Mouse (Mus musculus) hindbrain, embryonic 14.5 days (tissue): ENCODE results near the gene Rin2. TPM values are rescaled to one million over a fixed set of nuclear protein-coding genes. Genes with fewer than 3 reads are reported as not detected.

ENCODE experiments used
- ATAC-seq: fragments of 200-750 bp; cut with Nextera tagmentation; 2 replicates; pipeline ENCODE4 v1.8.0; 2017; ENCODE audit warnings: moderate number of reproducible peaks, mild to moderate bottlenecking, moderate TSS enrichment, moderate library complexity; ENCODE audit not compliant: low FRiP score
- DNase-seq: peaks from one replicate; pipeline ENCODE4 v3.0.0-alpha.2; 2015; ENCODE audit warnings: low spot score
- H3K27ac ChIP-seq: fragments of 300-500 bp; sonication (generic); 2 replicates; pipeline ENCODE4 v1.5.1; 2014; ENCODE audit warnings: mild to moderate bottlenecking, moderate library complexity
- H3K27me3 ChIP-seq: fragments of 300-500 bp; sonication (generic); 2 replicates; pipeline ENCODE4 v1.6.1; 2014; ENCODE audit warnings: mild to moderate bottlenecking, low read length, mixed read lengths; ENCODE audit not compliant: control insufficient read depth, insufficient read depth
- H3K36me3 ChIP-seq: fragments of 300-500 bp; sonication (generic); replicated peaks from 2 replicates; pipeline ENCODE4 v1.6.1; 2014; ENCODE audit not compliant: control insufficient read depth, insufficient read depth
- H3K4me1 ChIP-seq: fragments of 300-500 bp; sonication (generic); replicated peaks from 2 replicates; pipeline ENCODE4 v1.6.1; 2014; ENCODE audit warnings: antibody characterized with exemption, low read length, mixed read lengths; ENCODE audit not compliant: control insufficient read depth, insufficient read depth
- H3K4me2 ChIP-seq: fragments of 300-500 bp; sonication (generic); replicated peaks from 2 replicates; pipeline ENCODE4 v1.6.1; 2014; ENCODE audit warnings: mild to moderate bottlenecking, moderate library complexity
- H3K4me3 ChIP-seq: fragments of 300-500 bp; sonication (generic); replicated peaks from 2 replicates; pipeline ENCODE4 v1.5.1; 2014; ENCODE audit warnings: mild to moderate bottlenecking, low read length
- H3K9ac ChIP-seq: fragments of 300-500 bp; sonication (generic); 2 replicates; pipeline ENCODE4 v1.6.1; 2014
- H3K9me3 ChIP-seq: fragments of 300-500 bp; sonication (generic); 2 replicates; pipeline ENCODE4 v1.6.1; 2016; ENCODE audit warnings: low read length; ENCODE audit not compliant: control insufficient read depth
- WGBS: fragments of 180-500 bp; shearing (Covaris S2); extraction: QIAGEN DNeasy Blood & Tissue Kit; methylation state at CpG from one replicate; pipeline ENCODE4 v1.1.7; 2014; 5-methylcytosine and 5-hydroxymethylcytosine counted together
- polyA plus RNA-seq: library from polyadenylated mRNA; unstranded; fragments of >200 nt; fragmentation: Nextera tagmentation; extraction: Ambion mirVana; gene quantifications from 2 replicates; pipeline ENCODE4 v1.2.1, GENCODE M21; 2014

Rin2 gene
- polyA plus RNA-seq, 1 experiment from 2014 or later: 17.1 TPM

DNA sequence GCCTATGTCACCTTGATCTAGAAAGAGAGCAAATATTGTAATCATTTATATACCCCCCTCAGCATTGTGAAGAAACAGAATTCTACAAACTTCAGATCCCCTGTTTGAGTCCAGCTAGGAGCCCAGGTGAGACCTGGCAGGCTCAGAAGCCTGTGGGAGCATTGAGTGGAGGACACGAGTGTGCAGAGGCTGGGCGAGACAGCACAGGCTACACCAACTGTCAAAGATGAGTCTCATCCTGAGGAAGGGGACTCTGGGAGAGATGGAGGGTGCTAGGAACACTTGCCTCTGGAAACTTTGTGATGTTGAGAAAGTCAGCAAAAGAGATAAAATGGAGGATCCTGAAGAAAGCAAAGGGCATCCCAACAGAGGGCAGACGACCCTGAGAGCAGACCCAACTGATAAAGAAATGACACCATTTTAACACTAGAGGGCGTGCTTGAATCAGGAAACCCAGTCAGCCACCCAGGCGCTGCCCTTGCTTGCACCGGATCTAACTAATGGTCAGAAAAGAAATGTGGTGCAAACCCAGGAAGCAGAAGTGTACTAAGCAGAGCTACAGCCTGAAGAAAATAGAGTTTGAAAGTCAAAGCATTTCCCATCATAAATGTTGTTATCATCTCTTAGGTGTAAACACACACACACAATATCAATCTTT lies 24.5 kb downstream of the Rin2 start:
- 30% methylated on average over 6 of the region's 6 CpGs for WGBS
- Histone ChIP-seq H3K4me1 (no peaks in the 10 kb centered on the region), H3K27me3 (no peaks in the 10 kb centered on the region), H3K9ac (no peak overlapping the region), H3K9me3 (no peaks in the 10 kb centered on the region), H3K4me3 (no peak overlapping the region), H3K27ac (no peak overlapping the region), H3K4me2 (no peak overlapping the region), H3K36me3 (no peaks in the 10 kb centered on the region)
- peak; percentile 76 for DNase-seq
- peak; percentile 72 for ATAC-seq

DNA sequence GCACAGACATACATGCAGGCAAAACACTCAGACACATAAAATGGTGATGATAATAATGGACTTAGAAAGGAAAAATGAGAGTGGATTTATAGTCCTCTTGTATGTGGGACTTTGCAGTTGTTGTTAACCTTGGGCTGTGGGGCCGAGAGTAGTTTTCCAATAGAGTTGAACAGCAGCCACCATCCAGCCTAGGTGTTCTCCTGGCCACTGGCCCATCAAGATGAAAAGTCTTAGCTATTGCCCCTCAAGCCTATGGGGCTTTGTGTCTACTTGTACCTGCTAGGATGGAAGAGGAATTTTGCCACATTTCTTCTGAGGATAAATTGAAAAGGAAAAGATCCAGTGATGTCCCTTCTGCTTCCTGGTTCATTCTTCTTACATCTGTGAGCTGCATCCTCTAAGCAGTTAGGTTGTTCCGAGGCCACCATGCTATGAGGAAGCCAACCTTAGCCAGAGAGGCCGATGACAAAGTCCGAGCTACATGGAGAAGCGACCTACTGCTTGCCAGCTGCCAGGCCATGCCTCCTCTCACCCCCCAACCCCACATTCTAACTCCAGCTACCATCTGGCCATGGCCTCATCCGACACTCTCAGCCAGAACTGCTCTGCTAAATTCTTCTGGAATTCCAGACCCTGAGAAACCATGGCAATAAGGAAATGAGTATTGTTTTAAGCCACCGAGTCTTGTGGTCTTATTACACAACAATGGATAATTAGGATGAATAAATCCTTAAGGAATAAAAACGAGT lies 25.4 kb downstream of the Rin2 start:
- DNase-seq (no peak), ATAC-seq (no peak)
- no peak overlapping the region for H3K4me3 ChIP-seq
- H3K27ac ChIP-seq: no peak overlapping the region
- H3K4me1 ChIP-seq: no peaks in the 10 kb centered on the region
- H3K27me3 ChIP-seq: no peaks in the 10 kb centered on the region
- 57% methylated on average over 8 of the region's 8 CpGs for WGBS
- H3K9me3 ChIP-seq: no peaks in the 10 kb centered on the region
- H3K4me2 ChIP-seq: no peak overlapping the region
- no peak overlapping the region for H3K9ac ChIP-seq
- no peaks in the 10 kb centered on the region for H3K36me3 ChIP-seq

DNA sequence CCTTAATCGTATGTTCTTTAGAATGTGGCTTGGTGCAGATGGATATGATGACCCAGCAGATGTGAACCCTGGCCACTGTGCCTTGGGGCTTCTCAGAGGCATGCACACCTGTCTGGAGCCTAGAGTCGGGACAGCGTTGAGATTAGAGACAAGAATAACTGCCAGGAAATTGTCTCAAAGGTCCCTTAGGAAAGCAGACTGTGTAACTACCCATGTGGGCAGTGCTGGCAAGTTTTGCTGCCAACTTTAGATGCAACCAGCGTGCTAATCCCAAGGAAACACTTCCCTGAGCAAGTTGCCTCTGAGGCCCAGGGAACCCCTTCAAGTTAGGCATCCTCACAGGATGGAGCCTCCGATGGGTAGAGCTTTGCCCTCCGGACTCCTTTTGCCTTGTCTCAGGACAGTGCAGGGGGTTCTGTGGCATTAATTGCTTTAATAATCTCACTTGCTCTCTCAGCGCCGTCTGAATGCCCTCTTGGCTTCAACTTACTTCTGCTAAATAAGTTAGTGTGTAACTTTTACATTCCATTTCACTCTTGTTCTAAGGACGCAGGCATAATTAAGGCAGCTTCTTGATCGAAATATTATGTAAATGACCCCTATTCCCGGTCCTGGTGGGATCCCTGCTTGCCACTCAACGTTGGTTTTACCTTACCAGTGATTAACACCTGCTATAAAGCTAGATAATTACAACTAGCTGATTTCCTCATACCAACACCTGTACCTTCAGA lies 26.8 kb downstream of the Rin2 start:
- DNase-seq: no peak
- WGBS: 83% methylated on average over 12 of the region's 12 CpGs
- no peaks in the 10 kb centered on the region for H3K9me3 ChIP-seq
- no peak overlapping the region for H3K4me2 ChIP-seq
- H3K9ac ChIP-seq: no peak overlapping the region
- no peaks in the 10 kb centered on the region for H3K36me3 ChIP-seq
- ATAC-seq: no peak
- no peaks in the 10 kb centered on the region for H3K4me1 ChIP-seq
- H3K4me3 ChIP-seq: no peak overlapping the region
- no peaks in the 10 kb centered on the region for H3K27me3 ChIP-seq
- H3K27ac ChIP-seq: no peak overlapping the region

DNA sequence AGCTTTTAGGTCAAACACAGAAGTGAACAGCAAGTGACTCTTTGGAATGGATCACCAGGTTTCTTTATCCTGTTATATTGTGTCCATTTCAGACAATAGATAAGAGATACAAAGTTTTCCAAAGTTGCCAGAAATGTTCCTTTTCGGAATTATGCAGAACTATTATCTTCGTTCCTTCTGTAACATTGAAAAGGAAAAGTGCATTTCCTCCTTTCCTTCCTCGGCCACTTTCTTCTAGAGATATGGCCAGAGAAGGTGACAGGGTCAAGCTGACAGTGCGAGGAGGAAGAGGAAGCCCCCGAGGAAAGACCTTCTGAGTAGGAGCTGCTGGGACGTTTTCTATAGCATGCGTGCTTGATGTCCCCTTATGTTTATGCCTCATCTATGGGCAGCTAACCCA lies 29.7 kb downstream of the Rin2 start:
- Histone ChIP-seq H3K9ac (no peak overlapping the region), H3K4me3 (no peak overlapping the region), H3K4me2 (no peak overlapping the region), H3K27me3 (no peaks in the 10 kb centered on the region), H3K36me3 (no peaks in the 10 kb centered on the region), H3K27ac (no peak overlapping the region), H3K9me3 (no peaks in the 10 kb centered on the region), H3K4me1 (no peaks in the 10 kb centered on the region)
- ATAC-seq: no peak
- 85% methylated on average over 7 of the region's 7 CpGs for WGBS
- no peak for DNase-seq

DNA sequence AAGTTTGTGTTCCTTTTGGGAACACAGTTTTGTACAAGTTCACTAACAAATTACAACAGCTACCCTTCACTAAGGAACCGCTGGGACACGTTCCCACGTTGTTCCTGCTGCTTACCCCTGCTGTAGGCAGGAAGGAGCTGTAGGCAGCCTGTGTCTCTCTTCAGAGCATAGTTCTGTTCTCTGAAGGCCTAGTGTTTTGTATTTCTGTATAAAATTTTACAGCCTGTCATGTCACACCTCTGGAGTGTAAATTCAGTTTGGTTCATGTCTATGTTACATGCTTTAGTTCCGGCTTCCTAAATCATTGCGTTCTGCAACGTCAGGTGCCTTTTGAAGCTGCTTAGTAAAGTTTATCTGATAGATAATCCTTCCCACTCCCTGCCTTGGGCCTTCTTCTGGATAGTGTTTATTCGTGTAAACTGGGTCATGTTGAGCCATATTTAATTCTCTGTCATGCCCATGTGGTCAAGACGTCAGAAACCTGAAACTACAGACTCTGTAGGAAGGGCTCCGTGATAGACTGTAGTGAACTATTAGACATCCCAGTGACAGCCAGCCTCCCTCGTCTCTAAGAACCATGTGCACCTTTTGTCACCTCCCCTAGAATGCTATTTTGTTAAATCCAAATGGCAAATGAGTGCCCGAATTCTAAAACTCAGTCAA lies 34.8 kb downstream of the Rin2 start:
- WGBS: 88% methylated on average over 11 of the region's 11 CpGs
- no peak for DNase-seq
- ATAC-seq: no peak

DNA sequence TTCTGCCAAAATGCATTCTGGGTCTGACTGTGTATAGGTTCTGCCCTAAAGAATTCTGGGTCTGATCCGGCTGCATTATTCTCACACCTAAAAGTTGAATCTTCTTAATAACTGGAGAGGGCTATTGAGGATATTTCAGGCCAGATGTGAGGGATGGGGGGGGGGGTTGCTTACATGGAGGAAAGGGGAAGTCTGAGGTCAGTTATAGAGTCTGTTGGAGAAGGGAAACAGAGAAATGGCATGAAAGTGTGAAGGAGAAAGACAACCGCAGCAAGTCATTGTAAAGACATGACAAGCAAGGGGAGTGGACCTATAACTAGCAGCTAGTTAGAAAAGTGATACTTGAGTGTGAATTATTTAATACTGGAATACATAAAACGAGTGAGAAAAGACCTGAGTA lies 36.5 kb downstream of the Rin2 start:
- Histone ChIP-seq H3K4me2 (no peak overlapping the region), H3K9ac (no peak overlapping the region), H3K4me1 (no peaks in the 10 kb centered on the region), H3K27ac (no peak overlapping the region), H3K9me3 (no peaks in the 10 kb centered on the region), H3K4me3 (no peak overlapping the region), H3K27me3 (no peaks in the 10 kb centered on the region), H3K36me3 (no peaks in the 10 kb centered on the region; the same call in 1 of the 2 replicates)
- no peak for ATAC-seq
- 86% methylated on average over 3 of the region's 3 CpGs for WGBS
- no peak for DNase-seq

More for the DNA sequence above, 34.8 kb downstream of the Rin2 start:
- Histone ChIP-seq H3K27ac (no peak overlapping the region), H3K4me2 (no peak overlapping the region), H3K4me1 (no peaks in the 10 kb centered on the region), H3K9me3 (no peaks in the 10 kb centered on the region), H3K9ac (no peak overlapping the region), H3K36me3 (no peaks in the 10 kb centered on the region; the same call in 1 of the 2 replicates), H3K27me3 (no peaks in the 10 kb centered on the region), H3K4me3 (no peak overlapping the region)

DNA sequence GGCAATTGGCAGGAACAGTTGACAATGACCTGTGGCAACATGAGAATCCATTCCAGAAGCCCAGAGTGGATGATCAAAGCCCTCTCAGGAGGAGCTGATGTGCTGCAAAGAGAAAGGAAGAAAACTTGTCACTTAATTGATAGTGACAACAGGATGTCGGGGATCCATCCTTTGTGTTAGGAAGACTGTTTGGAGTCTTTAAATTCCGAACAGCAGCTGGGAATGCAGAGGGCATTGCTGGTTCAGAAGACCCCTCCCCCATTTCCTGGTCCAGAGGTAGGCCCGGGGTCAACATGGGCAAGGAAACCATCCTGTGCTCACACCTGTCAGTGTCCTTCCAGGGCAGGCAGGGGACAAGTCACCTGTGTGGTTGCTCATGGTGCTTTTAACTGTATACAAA lies 37.0 kb downstream of the Rin2 start:
- 21% methylated on average over 3 of the region's 3 CpGs for WGBS
- Histone ChIP-seq H3K4me2 (no peak overlapping the region), H3K9ac (no peak overlapping the region), H3K27ac (no peak overlapping the region), H3K4me1 (no peaks in the 10 kb centered on the region), H3K27me3 (no peaks in the 10 kb centered on the region), H3K36me3 (no peaks in the 10 kb centered on the region; the same call in 1 of the 2 replicates), H3K4me3 (no peak overlapping the region), H3K9me3 (no peaks in the 10 kb centered on the region)
- no peak for ATAC-seq
- DNase-seq: no peak

DNA sequence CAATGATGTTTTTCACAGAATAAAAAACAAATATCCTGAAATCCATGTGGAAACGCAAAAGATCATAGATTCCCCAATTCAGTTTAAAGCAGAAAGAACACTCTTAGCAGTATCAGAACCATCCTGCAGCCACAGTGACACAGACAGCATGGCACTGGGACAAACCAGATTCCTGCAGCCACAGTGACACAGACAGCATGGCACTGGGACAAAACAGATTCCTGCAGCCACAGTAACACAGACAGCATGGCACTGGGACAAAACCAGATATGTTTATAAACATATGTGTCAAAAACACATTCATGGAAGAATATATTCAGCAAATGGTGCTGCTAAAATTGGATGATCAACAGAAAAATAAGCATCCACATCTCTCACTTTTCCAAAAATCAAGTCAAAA lies 42.5 kb downstream of the Rin2 start:
- Histone ChIP-seq H3K36me3 (no peaks in the 10 kb centered on the region; the same call in 1 of the 2 replicates), H3K9me3 (no peaks in the 10 kb centered on the region), H3K4me1 (no peaks in the 10 kb centered on the region), H3K4me2 (no peak overlapping the region), H3K27ac (no peak overlapping the region), H3K27me3 (no peaks in the 10 kb centered on the region), H3K4me3 (no peak overlapping the region), H3K9ac (no peak overlapping the region)
- ATAC-seq (no peak), DNase-seq (no peak)
- 93% methylated on average over 1 of the region's 1 CpGs for WGBS

DNA sequence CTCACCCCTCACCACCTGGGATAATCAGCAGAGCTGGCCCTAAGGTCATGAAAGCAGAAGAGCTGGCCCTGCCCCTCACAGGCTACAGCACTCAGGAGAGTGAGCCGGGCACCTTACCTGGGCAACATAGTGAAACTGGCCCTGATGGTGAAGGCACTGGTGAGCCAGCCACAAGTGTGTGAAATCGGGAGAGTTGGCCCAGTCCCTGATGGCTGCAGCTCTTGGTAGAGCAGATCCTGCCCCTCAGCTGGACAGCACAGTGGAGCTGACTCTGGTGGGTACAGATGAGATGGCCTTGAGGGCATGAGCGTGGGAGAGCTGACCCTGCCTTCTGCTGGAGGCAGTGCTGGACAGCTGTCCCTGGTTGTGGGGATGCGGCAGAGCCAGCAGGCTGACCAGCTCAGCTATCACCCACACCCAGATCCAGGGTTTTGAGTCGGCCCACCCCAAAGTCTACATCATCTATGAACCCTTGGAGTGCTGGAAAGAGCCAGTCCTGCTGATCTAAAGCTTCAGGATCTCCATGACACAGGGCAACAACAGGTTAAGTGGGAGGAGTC lies 43.7 kb downstream of the Rin2 start:
- 83% methylated on average over 5 of the region's 5 CpGs for WGBS
- DNase-seq: no peak
- Histone ChIP-seq H3K4me2 (no peak overlapping the region), H3K4me1 (no peaks in the 10 kb centered on the region), H3K27ac (no peak overlapping the region), H3K27me3 (no peaks in the 10 kb centered on the region), H3K9ac (no peak overlapping the region), H3K36me3 (no peaks in the 10 kb centered on the region; the same call in 1 of the 2 replicates), H3K9me3 (no peaks in the 10 kb centered on the region), H3K4me3 (no peak overlapping the region)
- ATAC-seq: no peak
